Mouse (Mus musculus) cerebellum, adult 9-10 months (tissue): Measurements from ENCODE around the gene Ralgapb.
A peak's percentile ranks its signal among the peaks of the same experiment; 100 is the strongest.
"Not testable (repeated sequence)": the region's sequence is repeated elsewhere in the genome, so short reads cannot be mapped to it uniquely, and the experiment has no call there.

Experiments used
- DNase-seq: peaks from one replicate; pipeline ENCODE4 v3.0.0; 2022

Ralgapb gene

GRCm38 (mm10) chr2:158409595-158410021 lies at the start of gene Ralgapb:
Gene Ralgapb (plus strand): TSS chr2:158409848.
- DNase-seq: peak; percentile 99

- DNase-seq: peak; percentile 80
Measured at GRCm38 (mm10) chr2:158360873-158361677, 48.6 kb upstream of the Ralgapb start.

- DNase-seq: no peak
Measured at GRCm38 (mm10) chr2:158361678-158362320, 47.8 kb upstream of the Ralgapb start.

- no peak for DNase-seq
Measured at GRCm38 (mm10) chr2:158364175-158364574, 45.5 kb upstream of the Ralgapb start.

GRCm38 (mm10) chr2:158365099-158365850 lies 44.4 kb upstream of the Ralgapb start:
- DNase-seq: no peak

GRCm38 (mm10) chr2:158367654-158368053 lies 42.0 kb upstream of the Ralgapb start:
- DNase-seq: no peak

- no peak for DNase-seq
Measured at GRCm38 (mm10) chr2:158368313-158368712, 41.3 kb upstream of the Ralgapb start.

GRCm38 (mm10) chr2:158369474-158370172 lies 40.0 kb upstream of the Ralgapb start:
- DNase-seq: no peak

GRCm38 (mm10) chr2:158370173-158370550 lies 39.5 kb upstream of the Ralgapb start:
- DNase-seq: no peak

- DNase-seq: no peak
Measured at GRCm38 (mm10) chr2:158373061-158373460, 36.6 kb upstream of the Ralgapb start.

- no peak for DNase-seq
Measured at GRCm38 (mm10) chr2:158373516-158373915, 36.1 kb upstream of the Ralgapb start.

GRCm38 (mm10) chr2:158375443-158376122 lies 34.1 kb upstream of the Ralgapb start, which contains the start of gene Snhg11:
Gene Snhg11 (plus strand): TSS chr2:158375638.
- peak; percentile 91 for DNase-seq

- peak; percentile 61 for DNase-seq
Measured at GRCm38 (mm10) chr2:158376123-158376687, 33.4 kb upstream of the Ralgapb start.

GRCm38 (mm10) chr2:158376798-158377197 lies 32.9 kb upstream of the Ralgapb start:
- peak; percentile 71 for DNase-seq

- DNase-seq: peak; percentile 43
Measured at GRCm38 (mm10) chr2:158377811-158378210, 31.8 kb upstream of the Ralgapb start.

- peak; percentile 78 for DNase-seq
Measured at GRCm38 (mm10) chr2:158379354-158380078, 30.1 kb upstream of the Ralgapb start.

GRCm38 (mm10) chr2:158386072-158386471 lies 23.6 kb upstream of the Ralgapb start:
- no peak for DNase-seq

GRCm38 (mm10) chr2:158389421-158389820 lies 20.2 kb upstream of the Ralgapb start:
- no peak for DNase-seq

GRCm38 (mm10) chr2:158396369-158396768 lies 13.3 kb upstream of the Ralgapb start:
- no peak for DNase-seq

GRCm38 (mm10) chr2:158397140-158397539 lies 12.5 kb upstream of the Ralgapb start:
- not testable (repeated sequence) for DNase-seq

GRCm38 (mm10) chr2:158402915-158403314 lies 6.7 kb upstream of the Ralgapb start:
- DNase-seq: no peak
